Mouse (Mus musculus): ENCODE results near the gene Selenom.

Selenom gene

DNA sequence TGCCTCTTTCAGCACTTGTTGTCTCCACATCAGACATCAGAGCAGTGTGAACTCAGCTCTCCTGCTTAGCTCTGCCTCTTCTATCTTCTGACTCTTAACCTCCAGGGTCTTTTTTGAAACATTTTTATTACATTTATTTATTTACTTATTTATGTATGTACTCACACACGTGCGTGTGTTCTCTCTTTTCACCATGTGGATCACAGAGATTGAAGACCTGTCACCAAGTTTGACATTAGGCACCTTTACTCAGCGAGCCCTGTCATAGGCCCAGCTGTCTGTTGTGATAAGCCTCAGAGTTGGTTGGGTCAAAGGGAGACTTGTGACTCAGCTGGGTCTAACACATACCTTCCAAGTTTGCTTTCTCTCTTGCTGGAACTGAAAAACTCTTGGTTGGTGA, 43.4 kb downstream of the Selenom start:
- DNase-seq = no peak

DNA sequence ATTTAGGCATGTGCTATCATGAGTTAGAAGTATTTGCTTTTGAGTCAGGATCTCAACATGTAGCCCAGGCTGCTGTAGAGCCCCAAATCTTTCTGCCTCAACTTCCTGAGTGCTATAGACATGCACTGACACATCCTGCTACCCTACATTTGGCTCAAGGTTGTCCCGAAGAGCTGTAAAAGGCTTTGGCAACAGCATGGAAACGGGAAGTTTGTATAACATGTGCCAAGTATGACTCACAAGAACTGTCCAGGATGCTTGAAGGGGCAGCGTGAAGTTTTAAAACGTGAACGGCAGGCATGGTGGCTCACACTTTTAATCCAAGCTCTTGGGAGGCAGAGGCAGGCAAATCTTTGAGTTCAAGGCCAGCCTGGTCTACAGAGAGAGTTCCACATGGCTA, 45.7 kb downstream of the Selenom start:
- DNase-seq = no peak

DNA sequence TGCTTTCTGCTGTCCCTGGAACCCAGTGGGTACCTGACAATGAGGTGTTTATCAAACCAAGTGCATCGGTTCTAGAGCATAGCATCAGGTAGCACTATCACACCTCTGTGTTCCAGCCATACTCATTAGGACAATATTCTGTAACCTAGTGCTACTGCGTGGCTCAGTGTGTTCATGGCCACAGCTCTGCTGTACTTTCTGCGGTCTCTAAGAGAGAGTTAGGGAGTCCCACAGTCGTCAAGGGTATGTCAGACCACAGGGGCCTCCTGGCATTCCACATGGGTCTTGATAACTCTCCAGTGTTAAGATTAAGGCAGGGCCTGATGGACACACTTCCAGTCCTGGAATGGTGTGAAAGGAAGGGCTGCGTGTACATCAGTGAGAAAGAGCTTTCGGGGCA, 49.4 kb downstream of the Selenom start:
- DNase-seq = no peak

DNA sequence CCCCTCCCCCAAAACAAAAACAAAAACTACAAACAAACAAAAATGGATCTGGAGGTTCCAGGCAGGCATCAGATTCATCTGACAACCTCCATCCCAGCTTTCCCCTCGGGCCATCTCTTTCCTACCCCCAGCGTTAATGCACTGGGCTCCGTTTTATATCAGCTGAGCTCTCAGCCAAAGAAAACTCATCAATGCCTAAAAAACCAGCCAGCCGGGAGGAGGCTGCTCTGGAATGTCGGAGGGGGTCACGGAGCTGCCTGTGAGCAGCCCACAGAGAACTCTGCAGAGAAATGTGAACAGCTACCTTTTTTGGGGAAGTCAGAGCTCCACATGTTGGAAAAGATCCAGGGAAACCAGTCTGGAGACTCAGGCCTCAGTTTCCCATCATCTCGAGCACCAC, 50.0 kb downstream of the Selenom start:
- DNase-seq = no peak

DNA sequence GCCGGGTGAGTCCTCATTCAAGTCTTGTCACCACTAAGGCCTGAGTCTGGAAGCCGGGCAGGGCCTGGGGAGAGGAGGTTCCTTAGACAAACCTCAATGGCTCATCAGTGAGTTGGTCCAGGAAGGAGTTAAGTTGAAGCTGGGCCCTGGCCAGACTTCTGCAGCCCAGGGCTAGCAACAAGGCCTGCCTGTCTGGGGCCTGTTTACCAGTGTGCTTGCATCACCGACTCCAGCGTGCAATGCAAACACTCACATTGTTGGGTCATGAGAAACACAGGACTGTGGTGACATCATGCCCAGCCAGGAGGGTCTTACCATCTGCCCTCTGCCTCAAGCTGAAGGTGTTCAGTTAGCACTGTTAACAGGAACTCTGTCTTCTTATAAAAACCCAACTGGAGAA, 51.5 kb downstream of the Selenom start:
- no peak for DNase-seq

All from cerebellum, adult 8-10 months (tissue).